Mouse (Mus musculus) CH12.LX (cell line): ENCODE measurements at regions not wholly inside any gene's neighbourhood (a gene's known extent, or its start where the extent isn't known, plus 50 kb on each side); places are given as distances from the start of the nearest gene placed in this dataset.
"Not testable (repeated sequence)": the region's sequence is repeated elsewhere in the genome, so short reads cannot be mapped to it uniquely, and the experiment has no call there.

ENCODE experiments used
- DNase-seq: peaks from one replicate; pipeline ENCODE4 v3.0.0-alpha.2; 2013; ENCODE audit errors: extremely low read depth
- H3K27ac ChIP-seq: 2 replicates; pipeline ENCODE4 v1.5.1; 2012; ENCODE audit warnings: low read depth, mild to moderate bottlenecking, control low read depth, moderate library complexity; ENCODE audit not compliant: insufficient read depth
- H3K27me3 ChIP-seq: replicated peaks from 2 replicates; pipeline ENCODE3; 2012; ENCODE audit warnings: inconsistent platforms
- H3K36me3 ChIP-seq, 2 experiments: replicated peaks in 1 of 2; 2 replicates each; pipeline versions ENCODE3 to v1.6.1; 2012; ENCODE audit warnings: inconsistent platforms in 1 of 2, low read length in 1 of 2, mild to moderate bottlenecking in 1 of 2, mixed read lengths in 1 of 2, moderate library complexity in 1 of 2; ENCODE audit not compliant: control insufficient read depth in 1 of 2, insufficient read depth in 1 of 2
- H3K4me1 ChIP-seq, 2 experiments: 2 replicates each; pipeline ENCODE4 v1.6.1; 2012; ENCODE audit warnings: inconsistent platforms in 1 of 2, moderate library complexity in 1 of 2; ENCODE audit not compliant: insufficient read depth in 2 of 2, control insufficient read depth in 1 of 2
- H3K4me2 ChIP-seq: 2 replicates; pipeline ENCODE4 v1.6.1; 2012; ENCODE audit warnings: low read depth, mild to moderate bottlenecking, control low read depth; ENCODE audit not compliant: poor library complexity, insufficient read depth, severe bottlenecking
- H3K4me3 ChIP-seq, 3 experiments: fragments of 150-350 bp in 1 of 3; sonication (generic) in 1 of 3; replicated peaks in 1 of 3; 2 replicates each; pipeline versions ENCODE3 to v1.5.1; 2011 to 2012; ENCODE audit warnings: low read depth in 2 of 3, low read length in 2 of 3, mild to moderate bottlenecking in 2 of 3, moderate library complexity in 2 of 3, control low read depth in 1 of 3, improper control_type of control experiment in 1 of 3, inconsistent platforms in 1 of 3, mixed read lengths in 1 of 3; ENCODE audit not compliant: poor library complexity in 1 of 3
- H3K79me2 ChIP-seq: replicated peaks from 2 replicates; pipeline ENCODE4 v1.6.1; 2012; ENCODE audit warnings: mild to moderate bottlenecking, moderate library complexity; ENCODE audit not compliant: control insufficient read depth, poor library complexity, insufficient read depth, severe bottlenecking; ENCODE audit errors: extremely low read depth
- H3K9ac ChIP-seq: 2 replicates; pipeline ENCODE4 v1.6.1; 2012; ENCODE audit warnings: low read depth, mild to moderate bottlenecking, control low read depth, moderate library complexity; ENCODE audit not compliant: insufficient read depth
- H3K9me3 ChIP-seq: replicated peaks from 2 replicates; pipeline ENCODE3; 2012; ENCODE audit warnings: low read length, inconsistent platforms, mixed read lengths
- CHD2 ChIP-seq: IDR thresholded peaks from 2 replicates; pipeline ENCODE4 v1.6.1; 2011; ENCODE audit warnings: low read length, improper control_type of control experiment
- CTCF ChIP-seq, 2 experiments: IDR thresholded peaks in 1 of 2; conservative IDR thresholded peaks in 1 of 2; 2 replicates each; pipeline ENCODE4 v1.5.1; 2011 to 2012; ENCODE audit warnings: low read depth in 2 of 2, low read length in 2 of 2, improper control_type of control experiment in 1 of 2, inconsistent platforms in 1 of 2, mild to moderate bottlenecking in 1 of 2, moderate library complexity in 1 of 2
- E2F4 ChIP-seq: IDR thresholded peaks from 2 replicates; pipeline ENCODE4 v1.6.1; 2011; ENCODE audit warnings: low read depth, low read length, improper control_type of control experiment; ENCODE audit not compliant: insufficient replicate concordance
- KAT2A ChIP-seq: IDR thresholded peaks from 2 replicates; pipeline ENCODE4 v1.6.1; 2012; ENCODE audit warnings: low read length, improper control_type of control experiment, inconsistent platforms; ENCODE audit not compliant: insufficient replicate concordance
- MAFK ChIP-seq: IDR thresholded peaks from 2 replicates; pipeline ENCODE4 v1.6.1; 2011; ENCODE audit warnings: low read length, improper control_type of control experiment; ENCODE audit not compliant: insufficient replicate concordance
- MAZ ChIP-seq: IDR thresholded peaks from 2 replicates; pipeline ENCODE4 v1.6.1; 2012; ENCODE audit warnings: low read depth, mild to moderate bottlenecking, inconsistent platforms, low read length, improper control_type of control experiment, moderate library complexity
- MEF2A ChIP-seq: IDR thresholded peaks from 2 replicates; pipeline ENCODE4 v1.6.1; 2014; ENCODE audit warnings: low read depth, mild to moderate bottlenecking, inconsistent platforms, low read length, improper control_type of control experiment, borderline replicate concordance
- MYC ChIP-seq: IDR thresholded peaks from 2 replicates; pipeline ENCODE4 v1.6.1; 2011; ENCODE audit warnings: low read depth, mild to moderate bottlenecking, improper control_type of control experiment, low read length
- NELFE ChIP-seq: IDR thresholded peaks from 2 replicates; pipeline ENCODE4 v1.6.1; 2011; ENCODE audit warnings: low read depth, low read length, improper control_type of control experiment
- POLR2AphosphoS2 ChIP-seq: IDR thresholded peaks from 2 replicates; pipeline ENCODE4 v1.6.1; 2011; ENCODE audit warnings: low read depth, low read length, improper control_type of control experiment
- RCOR1 ChIP-seq: conservative IDR thresholded peaks from 2 replicates; pipeline ENCODE4 v1.6.1; 2012; ENCODE audit warnings: low read depth, mild to moderate bottlenecking, inconsistent platforms, low read length, improper control_type of control experiment
- SMC3 ChIP-seq: IDR thresholded peaks from 2 replicates; pipeline ENCODE4 v1.6.1; 2011; ENCODE audit warnings: low read depth, low read length, improper control_type of control experiment
- TCF12 ChIP-seq: IDR thresholded peaks from 2 replicates; pipeline ENCODE4 v1.6.1; 2014; ENCODE audit warnings: low read depth, mild to moderate bottlenecking, inconsistent platforms, low read length, improper control_type of control experiment
- UBTF ChIP-seq: IDR thresholded peaks from 2 replicates; pipeline ENCODE4 v1.6.1; 2012; ENCODE audit warnings: low read depth, mild to moderate bottlenecking, inconsistent platforms, low read length, improper control_type of control experiment, moderate library complexity
- ZC3H11A ChIP-seq: IDR thresholded peaks from 2 replicates; pipeline ENCODE4 v1.6.1; 2012; ENCODE audit warnings: low read depth, mild to moderate bottlenecking, inconsistent platforms, low read length, improper control_type of control experiment
- ZMIZ1 ChIP-seq: IDR thresholded peaks from 2 replicates; pipeline ENCODE4 v1.6.1; 2012; ENCODE audit warnings: low read depth, mild to moderate bottlenecking, inconsistent platforms, low read length, improper control_type of control experiment
- dilution Hi-C: fragments of 300-500 bp; cut with MboI; formaldehyde crosslinking; loops from 2 replicates; pipeline ENCODE4 v1.14.3; 2020; ENCODE audit warnings: low sequenced_read_pairs; ENCODE audit not compliant: extremely low pct_unique_long_range_greater_than_20kb, extremely low pct_ligation_motif_present
- in situ Hi-C: fragments of 300-500 bp; cut with MboI; formaldehyde crosslinking; loops from 3 replicates; pipeline ENCODE4 v1.14.3; 2019; ENCODE audit warnings: low sequenced_read_pairs, low pct_ligation_motif_present, low pct_unique_long_range_greater_than_20kb, mixed read lengths

DNA sequence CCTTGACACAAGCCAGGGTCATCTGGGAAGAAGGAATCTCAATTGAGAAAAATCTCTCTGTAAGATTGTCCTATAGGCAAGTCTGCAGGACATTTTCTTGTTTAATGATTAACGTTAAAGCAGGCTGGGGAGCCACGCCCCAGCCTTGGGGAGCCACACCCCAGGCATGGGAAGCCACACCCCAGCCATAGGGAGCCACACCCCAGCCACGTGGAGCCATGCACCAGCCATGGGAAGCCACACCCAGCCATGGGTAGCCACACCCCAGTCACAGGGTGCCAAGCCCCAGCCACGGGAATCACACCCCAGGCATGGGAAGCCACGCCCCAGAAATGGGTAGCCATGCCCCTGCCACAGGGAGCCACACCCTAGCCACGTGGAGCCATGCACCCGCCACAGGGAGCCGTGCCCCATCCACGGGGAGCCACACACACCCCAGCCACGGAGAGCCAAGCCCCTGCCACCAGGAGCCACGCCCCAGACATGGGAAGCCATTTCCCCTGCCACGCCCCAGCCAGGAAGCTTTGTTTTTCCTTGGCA, 94.8 kb upstream of the A430005L14Rik start:
- Histone ChIP-seq H3K27ac (no peak overlapping the region), H3K27me3 (no peaks in the 10 kb centered on the region), H3K4me2 (no peak overlapping the region), H3K36me3 (no peaks in the 10 kb centered on the region), H3K79me2 (no peaks in the 10 kb centered on the region), H3K9ac (no peak overlapping the region), H3K4me3 (no peak overlapping the region), H3K4me1 (no peaks in the 10 kb centered on the region), H3K9me3 (peaks cover 83% of the 10 kb centered on the region)
- in situ Hi-C loops (no loop called here), dilution Hi-C loops (no loop called here)
- no peak for DNase-seq
- TF ChIP-seq SMC3: no peak

DNA sequence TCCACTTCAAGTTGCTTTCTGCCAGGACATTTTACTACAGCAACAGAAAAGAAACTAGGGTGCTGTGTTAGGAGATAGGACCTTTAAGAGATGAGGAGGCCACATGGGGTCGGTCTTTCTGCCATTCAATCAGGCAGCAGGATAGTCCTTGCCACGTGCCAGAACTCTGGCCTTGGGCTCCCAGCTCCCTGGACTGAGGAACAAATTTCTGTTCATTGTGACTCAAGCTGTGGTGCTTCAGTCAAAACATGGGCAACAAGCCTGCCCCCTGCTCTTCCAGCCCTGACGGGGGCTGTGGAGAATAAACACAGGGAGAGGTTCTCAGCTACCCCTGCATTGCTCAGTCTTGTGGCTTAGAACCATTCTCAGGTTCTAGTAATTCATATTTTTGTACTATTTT, 84.7 kb upstream of the A430005L14Rik start:
- Histone ChIP-seq H3K9ac (no peak overlapping the region), H3K4me1 (no peaks in the 10 kb centered on the region), H3K27ac (no peak overlapping the region), H3K9me3 (peaks cover 86% of the 10 kb centered on the region), H3K4me2 (no peak overlapping the region), H3K4me3 (no peak overlapping the region), H3K27me3 (no peaks in the 10 kb centered on the region), H3K79me2 (no peaks in the 10 kb centered on the region), H3K36me3 (no peaks in the 10 kb centered on the region)
- no peak for TF ChIP-seq MYC
- no peak for TF ChIP-seq E2F4
- TF ChIP-seq NELFE: no peak
- TF ChIP-seq ZMIZ1: no peak
- no peak for TF ChIP-seq CHD2
- TF ChIP-seq MAFK: no peak
- no peak for TF ChIP-seq UBTF
- no peak for TF ChIP-seq MEF2A
- no peak for TF ChIP-seq MAZ
- TF ChIP-seq TCF12: no peak
- no peak for TF ChIP-seq ZC3H11A
- TF ChIP-seq KAT2A: no peak
- no peak for TF ChIP-seq POLR2AphosphoS2
- no peak for TF ChIP-seq RCOR1
- TF ChIP-seq CTCF (conservative IDR thresholded peaks at IDR 0.05 in 1 of 2, IDR thresholded peaks at IDR 0.05 in 1 of 2; ENCODE audit: low read depth in 2 of 2, low read length in 2 of 2): no peak
- DNase-seq: no peak
- in situ Hi-C loops: no loop called here
- dilution Hi-C loops: no loop called here

DNA sequence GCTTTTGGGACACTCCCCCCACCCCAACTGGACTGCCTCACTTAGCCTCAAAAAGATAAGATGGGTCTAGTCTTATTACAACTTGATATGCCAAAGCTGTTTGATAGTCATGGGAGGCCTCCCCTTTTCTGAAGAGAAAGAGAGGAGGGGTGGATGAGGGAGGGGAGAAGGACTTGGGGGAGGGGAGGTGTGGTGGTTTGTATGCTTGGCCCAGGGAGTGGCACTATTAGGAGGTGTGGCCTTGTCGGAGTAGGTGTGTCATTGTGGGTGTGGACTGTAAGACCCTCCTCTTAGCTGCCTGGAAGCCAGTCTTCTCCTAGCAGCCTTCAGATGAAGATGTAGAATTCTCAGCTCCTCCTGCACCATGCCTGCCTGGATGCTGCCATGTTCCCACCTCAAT, 82.0 kb upstream of the A430005L14Rik start:
- H3K27ac ChIP-seq, dilution Hi-C loops, H3K4me3 ChIP-seq, H3K4me2 ChIP-seq, H3K4me1 ChIP-seq, H3K27me3 ChIP-seq, H3K9ac ChIP-seq, H3K79me2 ChIP-seq, DNase-seq, in situ Hi-C loops, H3K36me3 ChIP-seq: not testable (repeated sequence)
- H3K9me3 ChIP-seq: peaks cover 77% of the 10 kb centered on the region
